Mouse (Mus musculus): ENCODE measurements around the gene Acox2. TPM values are rescaled to one million over a fixed set of nuclear protein-coding genes. Genes with fewer than 3 reads are reported as not detected.
A peak's percentile ranks its signal among the peaks of the same experiment; 100 is the strongest.
"Not testable (repeated sequence)": the region's sequence is repeated elsewhere in the genome, so short reads cannot be mapped to it uniquely, and the experiment has no call there.

Gene Acox2
- total RNA-seq (2022) = 1 to 10 TPM in 1 of 4 experiments, under 1 TPM in 1, not detected in 2; 0.84 to 1.4 TPM

- DNase-seq (ENCODE audit: low spot score in 2 of 2) = no peak
These were observed at the start of gene Acox2 for GRCm38 (mm10) chr14:8259166-8259565. TSS of gene Acox2 (minus strand) at chr14:8259353.

- DNase-seq (ENCODE audit: low spot score in 2 of 2) = no peak
These were observed 49.5 kb upstream of the Acox2 start for GRCm38 (mm10) chr14:8308650-8309049.

- DNase-seq (ENCODE audit: low spot score in 2 of 2) = no peak
These were observed 47.7 kb upstream of the Acox2 start for GRCm38 (mm10) chr14:8306884-8307283.

GRCm38 (mm10) chr14:8305014-8305413, 45.9 kb upstream of the Acox2 start:
- DNase-seq (ENCODE audit: low spot score in 2 of 2) = no peak

- DNase-seq (ENCODE audit: low spot score in 2 of 2) = no peak
These were observed 44.9 kb upstream of the Acox2 start for GRCm38 (mm10) chr14:8304082-8304481.

- DNase-seq (ENCODE audit: low spot score in 2 of 2) = no peak
These were observed 43.5 kb upstream of the Acox2 start for GRCm38 (mm10) chr14:8302687-8303086.

- DNase-seq (ENCODE audit: low spot score in 2 of 2) = no peak
These were observed 41.1 kb upstream of the Acox2 start for GRCm38 (mm10) chr14:8300281-8300680.

GRCm38 (mm10) chr14:8297889-8298293, 38.7 kb upstream of the Acox2 start:
- no peak for DNase-seq (ENCODE audit: low spot score in 2 of 2)

- no peak for DNase-seq (ENCODE audit: low spot score in 2 of 2)
These were observed 35.1 kb upstream of the Acox2 start for GRCm38 (mm10) chr14:8294257-8294656.

- DNase-seq (ENCODE audit: low spot score in 2 of 2) = not testable (repeated sequence)
These were observed 27.4 kb upstream of the Acox2 start for GRCm38 (mm10) chr14:8286595-8286994.

GRCm38 (mm10) chr14:8283784-8284183, 24.6 kb upstream of the Acox2 start:
- no peak for DNase-seq (ENCODE audit: low spot score in 2 of 2)

GRCm38 (mm10) chr14:8271281-8271680, 12.1 kb upstream of the Acox2 start:
- DNase-seq (ENCODE audit: low spot score in 2 of 2) = not testable (repeated sequence)

GRCm38 (mm10) chr14:8264378-8264777, 5.2 kb upstream of the Acox2 start:
- no peak for DNase-seq (ENCODE audit: low spot score in 2 of 2)

- DNase-seq (ENCODE audit: low spot score in 2 of 2) = no peak
These were observed 3.1 kb upstream of the Acox2 start for GRCm38 (mm10) chr14:8262242-8262641.

- no peak for DNase-seq (ENCODE audit: low spot score in 2 of 2)
These were observed 1.1 kb upstream of the Acox2 start for GRCm38 (mm10) chr14:8260214-8260613.

GRCm38 (mm10) chr14:8258752-8259151, 401 bp downstream of the Acox2 start:
- DNase-seq (ENCODE audit: low spot score in 2 of 2) = no peak

- DNase-seq (ENCODE audit: low spot score in 2 of 2) = no peak
These were observed 872 bp downstream of the Acox2 start for GRCm38 (mm10) chr14:8258335-8258627.

- no peak for DNase-seq (ENCODE audit: low spot score in 2 of 2)
These were observed 1.4 kb downstream of the Acox2 start for GRCm38 (mm10) chr14:8257521-8258334.

GRCm38 (mm10) chr14:8256881-8257280, 2.3 kb downstream of the Acox2 start:
- no peak for DNase-seq (ENCODE audit: low spot score in 2 of 2)

- no peak for DNase-seq (ENCODE audit: low spot score in 2 of 2)
These were observed 3.1 kb downstream of the Acox2 start for GRCm38 (mm10) chr14:8256072-8256471.

GRCm38 (mm10) chr14:8255076-8255729, 4.0 kb downstream of the Acox2 start:
- peak in 1 of 2 experiments; percentile 23 for DNase-seq (ENCODE audit: low spot score in 2 of 2)

- DNase-seq (ENCODE audit: low spot score in 2 of 2) = no peak
These were observed 7.7 kb downstream of the Acox2 start for GRCm38 (mm10) chr14:8251330-8251885.
